Mouse (Mus musculus): ENCODE measurements around the gene Plp2. TPM values are rescaled to one million over a fixed set of nuclear protein-coding genes. Genes with fewer than 3 reads are reported as not detected.

The Plp2 gene
- total and polyA plus RNA-seq, 2 experiments from 2014 or later, result 12.9 to 25.2 TPM

- Histone ChIP-seq H3K27me3 (ENCODE audit: insufficient read depth, low read length) (no peaks in the 10 kb centered on the region), H3K9me3 (ENCODE audit: low read length) (no peaks in the 10 kb centered on the region), H3K4me2 (ENCODE audit: low read depth, low read length) (no peak overlapping the region), H3K36me3 (ENCODE audit: insufficient read depth, low read length) (no peaks in the 10 kb centered on the region), H3K4me3 (ENCODE audit: low read length) (no peak overlapping the region), H3K4me1 (ENCODE audit: insufficient read depth, low read length) (no peaks in the 10 kb centered on the region), H3K9ac (replicated peaks; ENCODE audit: low read length) (no peak overlapping the region), H3K27ac (no peak overlapping the region)
- 87% methylated on average over 6 of the region's 6 CpGs for WGBS
- no peak for TF ChIP-seq CTCF (IDR thresholded peaks at IDR 0.05; ENCODE audit: low read depth)
- no peak for ATAC-seq
- no peak for DNase-seq (ENCODE audit: low spot score)
Measured at GRCm38 (mm10) chrX:7632560-7632959, 38.6 kb downstream of the Plp2 start.

Other genes starting within 250 kb of the Plp2 start
- gene Foxp3, start 97.7 kb downstream of the Plp2 start, total RNA-seq (2014; rRNA removed), result not detected in 2 replicates
- gene Foxp3, start 97.7 kb downstream of the Plp2 start, polyA plus RNA-seq (2015; fragmentation: Nextera tagmentation; extraction: Ambion mirVana), result 0.08 and 0.10 TPM in 2 replicates
- gene Ppp1r3f, start 97.1 kb downstream of the Plp2 start, total RNA-seq (2014; rRNA removed), result 19.7 and 23.3 TPM in 2 replicates
- 7.1 and 8.6 TPM in 2 replicates for gene Ppp1r3f, start 97.1 kb downstream of the Plp2 start, polyA plus RNA-seq (2015; fragmentation: Nextera tagmentation; extraction: Ambion mirVana)
- 35.6 and 47.6 TPM in 2 replicates for gene Ccdc22, start 65.9 kb downstream of the Plp2 start, total RNA-seq (2014; rRNA removed)
- 20.5 and 21.5 TPM in 2 replicates for gene Ccdc22, start 65.9 kb downstream of the Plp2 start, polyA plus RNA-seq (2015; fragmentation: Nextera tagmentation; extraction: Ambion mirVana)
- 0.10 TPM in 1 of 2 replicates, not detected in the other for gene Cacna1f, start 64.3 kb downstream of the Plp2 start, total RNA-seq (2014; rRNA removed)
- gene Cacna1f, start 64.3 kb downstream of the Plp2 start, polyA plus RNA-seq (2015; fragmentation: Nextera tagmentation; extraction: Ambion mirVana), result 0.11 and 0.33 TPM in 2 replicates
- gene Syp, start 32.9 kb downstream of the Plp2 start, total RNA-seq (2014; rRNA removed), result 500 and 512 TPM in 2 replicates
- 320 and 325 TPM in 2 replicates for gene Syp, start 32.9 kb downstream of the Plp2 start, polyA plus RNA-seq (2015; fragmentation: Nextera tagmentation; extraction: Ambion mirVana)
- 1.6 and 1.8 TPM in 2 replicates for gene Prickle3, start 14.1 kb downstream of the Plp2 start, total RNA-seq (2014; rRNA removed)
- 1.1 and 1.6 TPM in 2 replicates for gene Prickle3, start 14.1 kb downstream of the Plp2 start, polyA plus RNA-seq (2015; fragmentation: Nextera tagmentation; extraction: Ambion mirVana)
- gene Magix, start 9.9 kb upstream of the Plp2 start, total RNA-seq (2014; rRNA removed), result 4.2 TPM in 1 of 2 replicates, not detected in the other
- 0.18 and 0.29 TPM in 2 replicates for gene Magix, start 9.9 kb upstream of the Plp2 start, polyA plus RNA-seq (2015; fragmentation: Nextera tagmentation; extraction: Ambion mirVana)
- 11.0 and 12.0 TPM in 2 replicates for gene Gpkow, start 25.7 kb upstream of the Plp2 start, total RNA-seq (2014; rRNA removed)
- gene Gpkow, start 25.7 kb upstream of the Plp2 start, polyA plus RNA-seq (2015; fragmentation: Nextera tagmentation; extraction: Ambion mirVana), result 38.4 and 38.8 TPM in 2 replicates
- gene Wdr45, start 42.9 kb upstream of the Plp2 start, total RNA-seq (2014; rRNA removed), result 33.2 and 40.6 TPM in 2 replicates
- 34.0 and 36.4 TPM in 2 replicates for gene Wdr45, start 42.9 kb upstream of the Plp2 start, polyA plus RNA-seq (2015; fragmentation: Nextera tagmentation; extraction: Ambion mirVana)
- not detected in 2 replicates for gene Gm45208, start 50.9 kb upstream of the Plp2 start, total RNA-seq (2014; rRNA removed)
- gene Gm45208, start 50.9 kb upstream of the Plp2 start, polyA plus RNA-seq (2015; fragmentation: Nextera tagmentation; extraction: Ambion mirVana), result 0.66 and 1.2 TPM in 2 replicates
- gene Praf2, start 57.0 kb upstream of the Plp2 start, total RNA-seq (2014; rRNA removed), result 134 and 137 TPM in 2 replicates
- gene Praf2, start 57.0 kb upstream of the Plp2 start, polyA plus RNA-seq (2015; fragmentation: Nextera tagmentation; extraction: Ambion mirVana), result 129 and 134 TPM in 2 replicates
- gene Ccdc120, start 79.5 kb upstream of the Plp2 start, total RNA-seq (2014; rRNA removed), result 183 and 387 TPM in 2 replicates
- gene Ccdc120, start 79.5 kb upstream of the Plp2 start, polyA plus RNA-seq (2015; fragmentation: Nextera tagmentation; extraction: Ambion mirVana), result 47.6 and 53.3 TPM in 2 replicates
- 27.8 and 36.1 TPM in 2 replicates for gene Tfe3, start 91.2 kb upstream of the Plp2 start, total RNA-seq (2014; rRNA removed)
- gene Tfe3, start 91.2 kb upstream of the Plp2 start, polyA plus RNA-seq (2015; fragmentation: Nextera tagmentation; extraction: Ambion mirVana), result 21.4 and 21.5 TPM in 2 replicates
- 23.4 and 28.3 TPM in 2 replicates for gene Gripap1, start 118.4 kb upstream of the Plp2 start, total RNA-seq (2014; rRNA removed)
- gene Gripap1, start 118.4 kb upstream of the Plp2 start, polyA plus RNA-seq (2015; fragmentation: Nextera tagmentation; extraction: Ambion mirVana), result 61.1 and 62.8 TPM in 2 replicates
- 3.1 and 3.4 TPM in 2 replicates for gene Kcnd1, start 150.9 kb upstream of the Plp2 start, total RNA-seq (2014; rRNA removed)
- gene Kcnd1, start 150.9 kb upstream of the Plp2 start, polyA plus RNA-seq (2015; fragmentation: Nextera tagmentation; extraction: Ambion mirVana), result 4.1 and 5.9 TPM in 2 replicates
- 64.9 and 75.8 TPM in 2 replicates for gene Otud5, start 170.0 kb upstream of the Plp2 start, total RNA-seq (2014; rRNA removed)
- 36.8 and 37.3 TPM in 2 replicates for gene Otud5, start 170.0 kb upstream of the Plp2 start, polyA plus RNA-seq (2015; fragmentation: Nextera tagmentation; extraction: Ambion mirVana)
- gene Pim2, start 206.9 kb upstream of the Plp2 start, total RNA-seq (2014; rRNA removed), result 13.9 and 18.3 TPM in 2 replicates
- gene Pim2, start 206.9 kb upstream of the Plp2 start, polyA plus RNA-seq (2015; fragmentation: Nextera tagmentation; extraction: Ambion mirVana), result 20.8 and 22.3 TPM in 2 replicates
- gene Slc35a2, start 212.6 kb upstream of the Plp2 start, total RNA-seq (2014; rRNA removed), result 38.0 and 61.0 TPM in 2 replicates
- gene Slc35a2, start 212.6 kb upstream of the Plp2 start, polyA plus RNA-seq (2015; fragmentation: Nextera tagmentation; extraction: Ambion mirVana), result 43.7 and 46.2 TPM in 2 replicates
- gene Pqbp1, start 227.9 kb upstream of the Plp2 start, total RNA-seq (2014; rRNA removed), result 83.8 and 100 TPM in 2 replicates
- gene Pqbp1, start 227.9 kb upstream of the Plp2 start, polyA plus RNA-seq (2015; fragmentation: Nextera tagmentation; extraction: Ambion mirVana), result 200 and 201 TPM in 2 replicates
- 37.3 and 47.4 TPM in 2 replicates for gene Timm17b, start 228.0 kb upstream of the Plp2 start, total RNA-seq (2014; rRNA removed)
- 125 and 133 TPM in 2 replicates for gene Timm17b, start 228.0 kb upstream of the Plp2 start, polyA plus RNA-seq (2015; fragmentation: Nextera tagmentation; extraction: Ambion mirVana)
- gene Gm10491, start 236.4 kb upstream of the Plp2 start, total RNA-seq (2014; rRNA removed), result not detected in 2 replicates
- gene Gm10491, start 236.4 kb upstream of the Plp2 start, polyA plus RNA-seq (2015; fragmentation: Nextera tagmentation; extraction: Ambion mirVana), result not detected in 2 replicates
- not detected in 2 replicates for gene Gm10490, start 238.2 kb upstream of the Plp2 start, total RNA-seq (2014; rRNA removed)
- not detected in 2 replicates for gene Gm10490, start 238.2 kb upstream of the Plp2 start, polyA plus RNA-seq (2015; fragmentation: Nextera tagmentation; extraction: Ambion mirVana)
- gene Pcsk1n, start 248.4 kb upstream of the Plp2 start, total RNA-seq (2014; rRNA removed), result 124 and 154 TPM in 2 replicates
- 465 and 477 TPM in 2 replicates for gene Pcsk1n, start 248.4 kb upstream of the Plp2 start, polyA plus RNA-seq (2015; fragmentation: Nextera tagmentation; extraction: Ambion mirVana)